Mouse (Mus musculus) left cerebral cortex, adult 8-10 months (tissue): ENCODE data around the gene Cldn13. TPM values are rescaled to one million over a fixed set of nuclear protein-coding genes. Genes with fewer than 3 reads are reported as not detected.
"Not testable (repeated sequence)": the region's sequence is repeated elsewhere in the genome, so short reads cannot be mapped to it uniquely, and the experiment has no call there.

Experiments
- DNase-seq, 2 experiments: peaks; one replicate each; pipeline ENCODE4 v3.0.0; 2022; ENCODE audit warnings: low spot score in 2 of 2
- total RNA-seq, 4 experiments: library from RNA; stranded (reverse); gene quantifications; 2 replicates each; pipeline ENCODE4 v1.2.4; 2022

Cldn13 gene
- not detected for total RNA-seq

DNA sequence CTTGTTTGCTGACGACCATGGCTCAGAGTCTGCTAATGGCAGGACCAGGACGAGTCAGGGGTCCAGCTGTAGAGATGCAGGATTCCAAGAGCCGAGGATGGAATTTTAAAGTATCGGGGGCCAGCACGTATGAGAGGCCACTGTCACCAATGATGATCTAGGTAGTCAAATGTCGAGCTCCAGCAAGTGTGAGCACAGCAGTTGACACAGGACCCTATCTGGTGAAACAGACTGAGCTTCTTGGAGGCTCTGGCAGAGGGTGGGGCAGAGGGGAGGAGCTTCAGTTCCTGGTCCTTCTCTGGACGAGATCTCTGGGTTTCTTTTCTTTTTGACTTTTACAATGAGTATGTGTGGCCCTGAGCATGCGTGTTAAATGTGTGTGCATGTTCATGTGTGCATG is at the start of gene Cldn13:
Gene Cldn13, minus strand, starts transcription at position 216 of the 400 bp plus-strand sequence.
- no peak for DNase-seq

GRCm38 (mm10) chr5:134964655-134965054 is 49.3 kb upstream of the Cldn13 start:
- not testable (repeated sequence) for DNase-seq

- no peak for DNase-seq
Measured at GRCm38 (mm10) chr5:134963546-134963945, 48.2 kb upstream of the Cldn13 start.

DNA sequence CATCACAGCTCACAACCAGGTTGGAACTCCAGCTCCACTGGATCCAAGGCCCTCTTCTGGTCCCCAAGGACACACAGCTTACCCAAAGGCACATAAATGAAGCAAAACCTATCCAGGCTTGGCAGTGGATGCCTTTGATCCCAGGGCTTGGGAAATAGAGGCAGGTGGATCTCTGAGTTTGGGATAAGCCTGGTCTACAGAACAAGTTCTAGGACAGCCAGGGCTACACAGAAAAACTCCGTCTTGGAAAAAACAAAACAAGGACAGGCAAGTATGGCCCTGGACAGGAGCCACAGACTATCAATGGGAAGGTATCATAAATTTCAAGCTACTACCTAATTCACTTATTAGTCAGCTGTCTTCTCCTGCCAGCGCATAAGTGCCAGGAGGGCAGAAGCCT is 46.2 kb upstream of the Cldn13 start:
- DNase-seq = no peak

DNA sequence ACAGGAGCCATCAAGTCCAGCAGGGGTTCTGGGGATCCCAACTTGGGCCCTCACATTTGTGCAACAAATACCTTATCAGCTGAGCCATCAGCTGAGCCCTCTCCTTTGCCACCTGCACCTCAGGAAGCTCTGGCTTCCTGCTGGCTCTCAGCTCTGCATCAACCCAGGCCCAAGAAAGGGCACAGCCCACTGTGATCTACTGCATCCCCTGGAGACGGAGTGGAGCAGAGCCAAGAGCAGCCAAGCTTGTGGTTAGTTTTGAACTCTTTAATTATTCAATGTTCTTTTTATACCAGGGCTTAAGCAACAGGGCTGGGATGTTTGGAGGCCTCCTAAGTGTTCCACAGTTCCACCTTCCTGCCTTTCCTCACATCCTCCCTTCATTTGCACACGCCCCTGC is 45.1 kb upstream of the Cldn13 start:
- no peak for DNase-seq

DNA sequence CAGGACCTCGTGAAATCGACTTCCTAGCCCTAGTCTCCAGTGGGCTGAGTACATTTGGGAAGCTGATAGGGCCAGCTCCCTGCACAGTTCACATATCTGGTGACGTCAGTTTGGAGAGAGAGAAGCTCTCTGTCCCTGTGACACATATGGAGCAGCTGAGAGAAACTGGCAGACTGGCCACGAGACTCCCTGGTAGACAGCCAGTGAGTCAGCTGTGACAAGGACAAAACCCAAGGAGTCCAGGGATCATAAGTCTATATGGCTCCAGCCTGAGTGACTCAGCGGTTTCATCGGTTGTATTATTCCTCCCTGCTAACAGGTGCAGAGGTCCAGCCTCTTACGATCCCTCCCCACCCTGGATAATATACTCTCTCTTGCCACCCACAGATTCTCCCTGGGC is 43.8 kb upstream of the Cldn13 start:
- DNase-seq = peak in 1 of 2 experiments; percentile 15

- DNase-seq = no peak
Measured at GRCm38 (mm10) chr5:134955491-134955890, 40.2 kb upstream of the Cldn13 start.

DNA sequence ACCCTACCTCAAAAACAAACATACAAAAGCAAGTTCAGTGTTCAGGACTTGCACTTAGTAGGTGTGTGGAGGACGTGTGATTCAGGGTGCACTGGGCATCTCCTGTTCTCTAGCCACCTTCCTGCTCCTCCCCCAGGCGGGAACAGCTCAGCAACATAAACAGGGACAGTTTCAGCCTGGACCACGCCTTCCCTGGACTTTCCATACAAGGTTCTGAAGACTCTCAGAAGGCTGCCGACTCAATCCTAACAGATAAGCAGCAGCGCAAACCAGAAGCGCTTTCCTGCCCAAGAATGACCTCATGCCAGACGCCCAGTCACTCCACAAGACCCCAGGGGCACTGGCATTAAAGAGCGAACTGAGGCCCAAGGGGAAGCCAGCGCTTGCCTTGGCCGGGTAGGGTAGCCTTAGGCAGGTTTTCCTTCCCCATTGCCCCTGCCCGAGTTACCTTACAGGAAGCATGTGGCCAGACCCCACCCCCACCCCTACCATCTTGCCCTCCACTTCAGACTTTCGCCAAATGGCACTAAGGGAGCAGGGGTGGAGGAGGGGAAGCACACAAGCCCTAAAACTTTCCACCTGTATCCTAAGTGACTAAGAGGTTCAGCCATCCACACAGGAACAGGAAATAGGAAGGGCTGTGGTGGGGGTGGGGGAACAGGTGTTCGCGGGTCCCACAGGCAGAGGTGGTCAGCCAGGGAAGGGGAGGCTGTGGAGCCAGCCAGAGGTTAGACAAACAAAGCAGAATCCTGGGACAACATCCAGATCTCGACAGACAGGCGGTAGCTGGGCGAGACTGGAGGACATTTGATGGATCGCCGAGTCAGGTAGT is 35.9 kb upstream of the Cldn13 start:
- no peak for DNase-seq

DNA sequence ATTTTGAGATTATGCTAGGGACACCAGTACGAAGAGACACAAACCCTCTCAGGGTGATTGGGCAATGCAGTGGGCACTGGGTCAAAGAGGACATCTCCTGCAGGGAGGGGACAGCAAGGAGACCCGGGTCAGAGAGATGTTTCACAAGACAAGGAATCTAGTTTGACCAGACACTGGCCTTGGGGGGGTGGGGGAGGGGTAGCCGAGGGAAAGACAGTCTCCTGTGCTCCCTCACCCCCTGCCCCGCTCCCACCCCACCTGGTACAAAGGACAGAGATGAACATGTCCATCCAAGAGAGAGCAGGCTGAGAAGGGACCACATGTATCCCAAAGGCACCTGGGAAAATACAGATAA is 32.7 kb upstream of the Cldn13 start:
- no peak for DNase-seq

DNA sequence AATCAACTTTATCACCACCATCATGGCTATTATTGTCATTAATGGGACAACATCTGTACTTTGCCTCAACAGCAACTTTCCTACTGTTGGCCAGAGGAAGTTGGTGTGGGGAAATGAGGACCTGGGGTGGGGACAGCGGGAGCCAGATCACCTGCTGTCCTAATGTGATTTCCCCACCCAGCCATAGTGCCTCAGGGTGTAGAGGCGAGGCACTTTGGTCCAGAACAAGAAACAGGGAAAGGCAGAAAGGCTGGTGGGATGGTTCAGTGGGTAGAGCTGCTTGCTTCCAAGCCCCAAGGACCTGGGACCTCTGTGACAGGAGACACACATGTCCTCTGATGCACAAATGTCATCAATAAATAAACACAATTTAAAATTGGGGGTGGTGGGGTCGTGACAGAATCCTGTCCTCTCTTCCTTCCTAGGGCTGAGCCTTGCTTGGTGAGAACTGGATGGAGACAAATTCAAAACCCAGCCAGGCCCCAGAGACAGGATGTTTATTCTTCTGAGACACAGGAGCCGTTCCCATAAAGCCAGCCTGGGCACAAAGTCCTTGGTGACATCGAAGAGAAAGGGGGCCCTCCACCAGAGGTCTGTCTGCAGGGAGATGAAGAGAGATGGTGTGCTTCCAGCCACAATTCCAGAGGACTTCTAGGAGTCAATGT is 32.2 kb upstream of the Cldn13 start:
- DNase-seq = no peak

- DNase-seq = no peak
Measured at GRCm38 (mm10) chr5:134946857-134947255, 31.5 kb upstream of the Cldn13 start, which contains the start of gene Cldn4. TSS of gene Cldn4 (minus strand) at chr5:134946934.

- DNase-seq = no peak
Measured at GRCm38 (mm10) chr5:134946063-134946856, 30.9 kb upstream of the Cldn13 start.

GRCm38 (mm10) chr5:134945266-134945959 is 30.1 kb upstream of the Cldn13 start:
- no peak for DNase-seq

- no peak for DNase-seq
Measured at GRCm38 (mm10) chr5:134944179-134944578, 28.9 kb upstream of the Cldn13 start.

DNA sequence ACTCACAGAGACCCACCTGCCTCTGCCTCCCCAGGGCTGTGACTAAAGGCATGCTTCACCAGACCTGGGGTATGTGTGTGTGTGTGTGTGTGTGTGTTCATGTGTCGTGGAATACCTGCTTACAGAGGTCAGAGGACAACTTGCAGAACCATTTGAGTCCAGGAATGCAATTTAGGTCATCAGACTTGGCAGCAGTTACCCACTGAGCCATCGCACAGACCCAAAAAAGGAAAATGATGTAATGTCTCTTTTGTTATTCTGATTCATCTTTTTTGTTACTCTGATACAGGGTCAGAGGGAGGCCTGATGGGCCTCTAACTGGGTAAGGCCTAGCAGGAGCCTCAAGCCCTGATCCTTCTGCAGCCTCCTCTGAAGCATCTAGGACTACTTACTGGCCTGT is 27.4 kb upstream of the Cldn13 start:
- DNase-seq = no peak

- no peak for DNase-seq
Measured at GRCm38 (mm10) chr5:134941472-134942209, 26.3 kb upstream of the Cldn13 start.

- DNase-seq = not testable (repeated sequence)
Measured at GRCm38 (mm10) chr5:134939554-134939953, 24.2 kb upstream of the Cldn13 start.

DNA sequence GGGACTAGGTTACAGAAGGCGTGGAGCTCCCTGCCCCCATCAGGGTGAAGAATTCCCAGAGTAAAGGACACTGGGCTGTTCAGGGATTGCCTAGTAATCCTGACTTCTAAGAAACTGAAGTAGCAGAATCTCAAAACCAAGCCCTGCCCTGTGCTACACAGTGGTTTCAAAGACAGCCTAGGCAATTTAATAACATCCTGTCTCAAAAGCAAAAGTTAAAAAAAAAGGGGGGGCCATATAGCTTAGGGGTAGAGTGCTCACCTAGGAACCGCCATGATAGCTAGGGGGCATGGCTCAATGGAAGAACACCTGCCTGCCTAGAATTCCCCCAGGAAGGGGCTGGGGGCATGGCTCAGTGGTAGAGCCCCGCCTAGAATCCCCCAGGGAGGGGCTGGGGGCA is 23.7 kb upstream of the Cldn13 start:
- DNase-seq = no peak

DNA sequence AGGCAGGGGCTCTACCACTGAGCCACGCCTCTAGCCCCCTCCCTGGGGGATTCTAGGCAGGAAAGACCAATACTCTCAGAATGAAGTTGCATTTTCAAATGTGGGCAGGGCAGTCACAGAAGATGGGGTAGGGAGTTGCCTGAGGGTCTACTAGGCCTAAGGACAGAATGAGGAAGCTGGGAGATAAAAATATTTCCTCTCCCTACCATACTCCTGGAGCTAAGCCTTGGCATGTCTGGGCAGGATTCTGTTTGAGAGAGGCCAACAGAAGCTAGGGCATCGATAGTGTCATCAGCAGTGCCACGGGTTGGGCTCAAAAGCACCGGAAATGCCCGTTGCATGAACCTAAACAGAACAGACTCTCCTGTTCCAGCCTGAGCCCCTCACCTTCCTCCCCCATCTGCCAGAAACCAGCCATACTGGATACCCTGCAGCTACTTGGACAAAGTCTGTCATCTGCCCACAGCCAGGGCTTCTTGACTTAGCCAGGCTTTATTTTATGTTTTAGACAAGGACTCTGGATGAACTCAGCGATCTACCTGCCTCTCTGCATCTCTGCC is 21.4 kb upstream of the Cldn13 start:
- no peak for DNase-seq

DNA sequence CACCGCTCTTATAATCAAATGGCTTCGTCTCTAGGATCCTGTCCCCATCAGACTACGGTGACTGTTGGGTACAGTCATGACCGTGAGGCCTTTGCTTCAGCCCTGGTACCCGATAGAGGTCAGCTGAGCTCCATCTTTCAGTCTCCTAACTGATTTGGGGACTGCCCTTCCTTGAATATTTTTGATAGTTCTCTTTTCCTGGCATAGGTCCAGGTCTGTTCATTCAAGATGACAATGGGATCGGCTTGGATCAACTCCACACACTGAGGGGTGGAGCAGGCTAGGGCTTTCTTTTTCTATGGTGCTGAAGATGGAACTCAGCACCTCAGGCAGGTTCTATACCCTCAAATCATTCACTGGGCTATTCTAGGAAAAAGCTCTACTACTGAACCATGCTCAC is 20.7 kb upstream of the Cldn13 start:
- no peak for DNase-seq
